Mouse (Mus musculus) intestine, embryonic 15.5 days (tissue): ENCODE measurements around the gene Chchd3. TPM values are rescaled to one million over a fixed set of nuclear protein-coding genes. Genes with fewer than 3 reads are reported as not detected.

Source experiments
- ATAC-seq: fragments of 200-750 bp; cut with Nextera tagmentation; 2 replicates; pipeline ENCODE4 v1.8.0; 2017; ENCODE audit warnings: moderate TSS enrichment, moderate library complexity
- H3K27ac ChIP-seq: fragments of 300-500 bp; sonication (generic); 2 replicates; pipeline ENCODE4 v1.5.1; 2015; ENCODE audit warnings: mild to moderate bottlenecking, inconsistent platforms
- H3K27me3 ChIP-seq: fragments of 300-500 bp; sonication (generic); replicated peaks from 2 replicates; pipeline ENCODE4 v1.6.1; 2015; ENCODE audit warnings: inconsistent platforms
- H3K36me3 ChIP-seq: fragments of 300-500 bp; sonication (generic); 2 replicates; pipeline ENCODE4 v1.6.1; 2015; ENCODE audit warnings: inconsistent platforms
- H3K4me1 ChIP-seq: fragments of 300-500 bp; sonication (generic); replicated peaks from 2 replicates; pipeline ENCODE4 v1.6.1; 2015; ENCODE audit warnings: inconsistent platforms
- H3K4me2 ChIP-seq: fragments of 300-500 bp; sonication (generic); replicated peaks from 2 replicates; pipeline ENCODE4 v1.6.1; 2015; ENCODE audit warnings: mild to moderate bottlenecking, inconsistent platforms
- H3K4me3 ChIP-seq: fragments of 300-500 bp; sonication (generic); replicated peaks from 2 replicates; pipeline ENCODE4 v1.5.1; 2015; ENCODE audit warnings: inconsistent platforms
- H3K9ac ChIP-seq: fragments of 300-500 bp; sonication (generic); 2 replicates; pipeline ENCODE4 v1.6.1; 2015; ENCODE audit warnings: inconsistent platforms
- H3K9me3 ChIP-seq: fragments of 300-500 bp; sonication (generic); 2 replicates; pipeline ENCODE4 v1.6.1; 2016; ENCODE audit warnings: inconsistent platforms
- WGBS: fragments of 180-500 bp; shearing (Covaris S2); methylation state at CpG from one replicate; pipeline ENCODE4 v1.1.7; 2015; 5-methylcytosine and 5-hydroxymethylcytosine counted together
- polyA plus RNA-seq: library from polyadenylated mRNA; unstranded; fragments of >200 nt; fragmentation: Nextera tagmentation; extraction: Ambion mirVana; gene quantifications from 2 replicates; pipeline ENCODE4 v1.2.1, GENCODE M21; 2015

The Chchd3 gene
- polyA plus RNA-seq, 1 experiment from 2014 or later: 150 TPM

GRCm38 (mm10) chr6:32786196-32786595 lies 273.9 kb downstream of the Chchd3 start:
- H3K27ac ChIP-seq: no peak overlapping the region
- no peaks in the 10 kb centered on the region for H3K27me3 ChIP-seq
- 93% methylated on average over 5 of the region's 5 CpGs for WGBS
- no peak overlapping the region for H3K4me3 ChIP-seq
- no peak for ATAC-seq
- H3K36me3 ChIP-seq: no peaks in the 10 kb centered on the region
- no peak overlapping the region for H3K4me2 ChIP-seq
- no peaks in the 10 kb centered on the region for H3K4me1 ChIP-seq
- no peak overlapping the region for H3K9ac ChIP-seq
- H3K9me3 ChIP-seq: no peaks in the 10 kb centered on the region

DNA sequence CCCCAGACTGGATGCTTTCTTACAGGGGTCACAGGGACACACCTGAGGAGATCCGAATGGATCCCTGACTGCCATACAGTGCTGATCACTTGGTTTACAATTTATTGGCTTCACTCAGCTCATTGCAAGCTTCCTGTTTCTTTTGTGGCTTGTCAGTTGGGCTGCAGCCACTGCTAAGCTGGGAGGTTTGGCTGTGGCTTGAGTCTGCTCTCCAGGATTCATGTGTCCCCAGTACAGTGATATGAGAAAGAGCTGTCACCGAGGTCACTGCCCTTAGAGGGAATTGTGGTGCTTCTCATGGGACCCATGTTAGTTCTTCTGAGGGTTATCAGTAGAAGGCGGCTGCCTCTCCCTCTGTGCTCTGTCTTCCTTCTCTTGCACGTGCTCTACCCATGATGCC lies 277.0 kb downstream of the Chchd3 start:
- no peaks in the 10 kb centered on the region for H3K27me3 ChIP-seq
- no peak overlapping the region for H3K27ac ChIP-seq
- no peak for ATAC-seq
- no peak overlapping the region for H3K4me3 ChIP-seq
- no peak overlapping the region for H3K9ac ChIP-seq
- no peaks in the 10 kb centered on the region for H3K36me3 ChIP-seq
- no peaks in the 10 kb centered on the region for H3K9me3 ChIP-seq
- no peak overlapping the region for H3K4me2 ChIP-seq
- WGBS: 76% methylated on average over 4 of the region's 4 CpGs
- peaks cover 3% of the 10 kb centered on the region; the same call in 1 of the 2 replicates for H3K4me1 ChIP-seq

- Histone ChIP-seq H3K4me3 (no peak overlapping the region), H3K4me1 (peaks cover 3% of the 10 kb centered on the region; the same call in 1 of the 2 replicates), H3K4me2 (peak overlapping the region; percentile 46), H3K9me3 (no peaks in the 10 kb centered on the region), H3K27ac (no peak overlapping the region), H3K27me3 (no peaks in the 10 kb centered on the region), H3K9ac (no peak overlapping the region), H3K36me3 (no peaks in the 10 kb centered on the region)
- WGBS: 15% methylated on average over 11 of the region's 11 CpGs
- ATAC-seq: no peak
These were observed 279.5 kb downstream of the Chchd3 start for GRCm38 (mm10) chr6:32780602-32781001.

DNA sequence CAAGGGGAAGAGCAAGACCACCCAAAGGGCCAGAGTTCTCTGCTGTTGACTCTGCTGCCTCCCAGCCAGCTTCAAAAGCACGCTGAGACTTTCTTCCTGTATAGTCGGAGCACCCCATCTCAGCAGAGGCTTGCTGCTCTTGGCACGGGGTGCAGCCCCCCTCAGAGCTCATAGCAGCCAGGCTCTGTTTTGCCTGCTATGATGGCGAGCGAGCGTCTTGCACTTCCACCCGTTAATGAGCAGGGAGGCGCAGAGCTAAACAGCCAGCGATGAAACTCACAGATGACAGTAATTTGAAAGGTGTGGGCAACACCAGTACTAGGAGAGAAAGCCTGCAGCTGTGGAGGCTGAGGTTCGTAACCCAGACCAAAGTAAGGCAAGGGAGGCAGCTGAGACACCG lies 283.7 kb downstream of the Chchd3 start:
- Histone ChIP-seq H3K4me2 (no peak overlapping the region), H3K9me3 (no peaks in the 10 kb centered on the region), H3K27me3 (no peaks in the 10 kb centered on the region), H3K4me3 (no peak overlapping the region), H3K9ac (no peak overlapping the region), H3K4me1 (peaks cover 3% of the 10 kb centered on the region; the same call in 1 of the 2 replicates), H3K36me3 (no peaks in the 10 kb centered on the region), H3K27ac (no peak overlapping the region)
- WGBS: 68% methylated on average over 11 of the region's 11 CpGs
- ATAC-seq: no peak

DNA sequence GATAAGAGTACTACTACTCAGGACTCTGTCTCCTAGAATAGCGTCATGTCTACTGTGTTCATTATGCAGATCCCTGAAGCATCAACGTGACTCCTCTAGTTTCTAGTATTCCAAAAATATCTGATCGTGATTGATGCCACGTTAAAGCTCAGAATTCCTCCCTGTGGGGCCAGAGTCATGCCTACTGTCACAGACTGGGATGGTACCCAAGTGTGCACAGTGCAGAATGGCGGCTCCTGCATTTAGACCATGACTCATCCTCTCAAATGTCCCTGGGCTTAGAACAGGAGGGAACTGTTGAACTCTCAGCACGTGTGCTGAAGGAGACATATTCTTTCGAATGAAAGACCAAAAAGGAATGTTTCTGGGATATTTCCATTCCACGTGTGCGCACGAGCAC lies 305.5 kb downstream of the Chchd3 start:
- no peaks in the 10 kb centered on the region for H3K9me3 ChIP-seq
- H3K36me3 ChIP-seq: no peaks in the 10 kb centered on the region
- H3K4me1 ChIP-seq: no peaks in the 10 kb centered on the region
- WGBS: 82% methylated on average over 10 of the region's 10 CpGs
- no peak overlapping the region for H3K4me3 ChIP-seq
- H3K27me3 ChIP-seq: no peaks in the 10 kb centered on the region
- H3K27ac ChIP-seq: no peak overlapping the region
- ATAC-seq: no peak
- H3K9ac ChIP-seq: no peak overlapping the region
- H3K4me2 ChIP-seq: no peak overlapping the region

DNA sequence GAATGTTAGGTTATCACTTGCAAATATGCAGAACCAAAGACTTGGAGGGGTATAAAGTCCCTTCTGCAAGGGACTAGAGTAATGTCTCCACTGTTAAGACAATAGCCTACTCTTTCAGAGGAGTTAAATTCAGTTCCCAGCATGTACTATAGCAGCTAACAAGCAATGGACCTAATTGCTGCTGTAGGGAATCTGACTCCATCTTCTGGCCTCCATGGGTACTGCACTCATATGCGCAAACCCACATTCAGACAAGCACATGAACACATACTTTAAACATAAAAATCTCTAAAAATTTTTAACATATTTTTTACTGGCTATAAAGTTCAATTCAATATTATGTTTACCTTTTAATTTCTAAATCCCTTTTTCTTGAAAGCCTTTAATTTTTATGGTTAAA lies 310.2 kb downstream of the Chchd3 start:
- WGBS: 100% methylated on average over 1 of the region's 1 CpGs
- Histone ChIP-seq H3K4me1 (no peaks in the 10 kb centered on the region), H3K27me3 (no peaks in the 10 kb centered on the region), H3K36me3 (no peaks in the 10 kb centered on the region), H3K4me3 (no peak overlapping the region), H3K9me3 (no peaks in the 10 kb centered on the region), H3K4me2 (no peak overlapping the region), H3K9ac (no peak overlapping the region), H3K27ac (no peak overlapping the region)
- ATAC-seq: no peak

- Histone ChIP-seq H3K9ac (no peak overlapping the region), H3K4me1 (no peaks in the 10 kb centered on the region), H3K27ac (no peak overlapping the region), H3K36me3 (no peaks in the 10 kb centered on the region), H3K9me3 (no peaks in the 10 kb centered on the region), H3K4me3 (no peak overlapping the region), H3K27me3 (no peaks in the 10 kb centered on the region), H3K4me2 (no peak overlapping the region)
- 60% methylated on average over 6 of the region's 6 CpGs for WGBS
- no peak for ATAC-seq
These were observed 311.3 kb downstream of the Chchd3 start for GRCm38 (mm10) chr6:32748777-32749176.

DNA sequence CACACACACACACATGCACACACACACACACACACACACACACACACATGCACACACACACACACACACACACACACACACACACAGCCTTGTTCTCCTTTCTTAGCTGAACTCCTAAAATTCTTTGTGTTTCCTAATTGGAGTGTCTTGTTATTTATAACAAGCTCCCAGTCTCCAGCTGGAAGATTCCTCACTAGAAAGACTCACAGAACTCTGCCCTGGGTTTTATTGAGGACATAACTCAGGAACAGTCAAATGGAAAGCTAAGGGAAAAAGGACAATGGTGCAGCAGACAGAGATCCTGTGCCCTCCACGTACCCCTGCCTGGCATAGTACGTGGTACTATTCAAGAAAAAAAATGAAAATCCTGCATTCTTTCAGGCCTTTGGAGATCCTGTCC lies 312.7 kb downstream of the Chchd3 start:
- Histone ChIP-seq H3K4me1 (no peaks in the 10 kb centered on the region), H3K36me3 (no peaks in the 10 kb centered on the region), H3K4me3 (no peak overlapping the region), H3K4me2 (no peak overlapping the region), H3K9ac (no peak overlapping the region), H3K27me3 (no peaks in the 10 kb centered on the region), H3K9me3 (no peaks in the 10 kb centered on the region), H3K27ac (no peak overlapping the region)
- no peak for ATAC-seq
- WGBS: 64% methylated on average over 2 of the region's 2 CpGs

Other genes starting within 250 kb of the Chchd3 start
- gene Exoc4, start 188.8 kb upstream of the Chchd3 start, polyA plus RNA-seq: 26.4 and 26.6 TPM in 2 replicates